Mouse (Mus musculus) liver, postnatal 0 days (tissue): ENCODE measurements at regions not wholly inside any gene's neighbourhood (a gene's known extent, or its start where the extent isn't known, plus 50 kb on each side); places are given as distances from the start of the nearest gene placed in this dataset.

Experiments used
- ATAC-seq: fragments of 200-750 bp; cut with Nextera tagmentation; 2 replicates; pipeline ENCODE4 v1.8.0; 2017; ENCODE audit warnings: mild to moderate bottlenecking, moderate library complexity
- DNase-seq: peaks from one replicate; pipeline ENCODE4 v3.0.0-alpha.2; 2016
- H3K27ac ChIP-seq: fragments of 300-500 bp; sonication (generic); 2 replicates; pipeline ENCODE4 v1.5.1; 2014; ENCODE audit warnings: antibody characterized with exemption, moderate library complexity, mild to moderate bottlenecking, low read depth
- H3K27me3 ChIP-seq: fragments of 300-500 bp; sonication (generic); 2 replicates; pipeline ENCODE4 v1.6.1; 2014; ENCODE audit warnings: low read length, control low read depth, mixed read lengths; ENCODE audit not compliant: insufficient read depth
- H3K36me3 ChIP-seq: fragments of 300-500 bp; sonication (generic); replicated peaks from 2 replicates; pipeline ENCODE4 v1.6.1; 2014; ENCODE audit warnings: mild to moderate bottlenecking, control low read depth, low read length, moderate library complexity, mixed read lengths; ENCODE audit not compliant: insufficient read depth
- H3K4me1 ChIP-seq: fragments of 300-500 bp; sonication (generic); 2 replicates; pipeline ENCODE4 v1.6.1; 2014; ENCODE audit warnings: antibody characterized with exemption, mild to moderate bottlenecking, control low read depth; ENCODE audit not compliant: insufficient read depth
- H3K4me2 ChIP-seq: fragments of 300-500 bp; sonication (generic); 2 replicates; pipeline ENCODE4 v1.6.1; 2014; ENCODE audit warnings: low read depth, mild to moderate bottlenecking, low read length, moderate library complexity, mixed read lengths
- H3K4me3 ChIP-seq: fragments of 300-500 bp; sonication (generic); 2 replicates; pipeline ENCODE4 v1.5.1; 2014; ENCODE audit warnings: low read depth, low read length
- H3K9ac ChIP-seq: fragments of 300-500 bp; sonication (generic); replicated peaks from 2 replicates; pipeline ENCODE4 v1.6.1; 2014; ENCODE audit warnings: mild to moderate bottlenecking, moderate library complexity
- H3K9me3 ChIP-seq: fragments of 300-500 bp; sonication (generic); 2 replicates; pipeline ENCODE4 v1.6.1; 2016; ENCODE audit warnings: mild to moderate bottlenecking, control low read depth, low read length, mixed read lengths
- CTCF ChIP-seq: sonication (generic); IDR thresholded peaks from 2 replicates; pipeline ENCODE4 v1.5.1; 2016; ENCODE audit warnings: antibody characterized with exemption, low read depth
- EP300 ChIP-seq: IDR thresholded peaks from 2 replicates; pipeline ENCODE4 v1.6.1; 2016; ENCODE audit warnings: antibody characterized with exemption, low read depth, mild to moderate bottlenecking
- WGBS: fragments of 180-500 bp; shearing (Covaris S2); extraction: QIAGEN DNeasy Blood & Tissue Kit; methylation state at CpG from one replicate; pipeline ENCODE4 v1.1.7; 2014; ENCODE audit not compliant: insufficient replicate concordance; 5-methylcytosine and 5-hydroxymethylcytosine counted together

- Histone ChIP-seq H3K4me3 (no peak overlapping the region), H3K4me2 (no peak overlapping the region), H3K4me1 (no peaks in the 10 kb centered on the region), H3K9me3 (peaks cover 5% of the 10 kb centered on the region; the same call in 1 of the 2 replicates), H3K27ac (no peak overlapping the region), H3K36me3 (no peaks in the 10 kb centered on the region), H3K9ac (no peak overlapping the region), H3K27me3 (no peaks in the 10 kb centered on the region)
- ATAC-seq (no peak), DNase-seq (no peak)
- WGBS, result 84% methylated on average over 7 of the region's 7 CpGs
- TF ChIP-seq EP300 (no peak), CTCF (no peak)
These were observed 167.3 kb downstream of the Hunk start for GRCm38 (mm10) chr16:90553120-90553519.

- Histone ChIP-seq H3K36me3 (no peaks in the 10 kb centered on the region), H3K4me3 (no peak overlapping the region), H3K4me2 (no peak overlapping the region), H3K27me3 (no peaks in the 10 kb centered on the region), H3K9ac (no peak overlapping the region), H3K9me3 (peaks cover 5% of the 10 kb centered on the region; the same call in 1 of the 2 replicates), H3K4me1 (no peaks in the 10 kb centered on the region), H3K27ac (no peak overlapping the region)
- TF ChIP-seq EP300, result no peak
- no peak for TF ChIP-seq CTCF
- ATAC-seq (no peak), DNase-seq (no peak)
- 69% methylated on average over 3 of the region's 3 CpGs for WGBS
These were observed 165.2 kb downstream of the Hunk start for GRCm38 (mm10) chr16:90551041-90551440.

- WGBS, result 59% methylated on average over 13 of the region's 13 CpGs
- no peak for ATAC-seq
These were observed 164.4 kb downstream of the Hunk start for GRCm38 (mm10) chr16:90550058-90550795.

More at GRCm38 (mm10) chr16:90550058-90550795, 164.4 kb downstream of the Hunk start:
- Histone ChIP-seq H3K36me3 (no peaks in the 10 kb centered on the region), H3K27ac (no peak overlapping the region), H3K9ac (no peak overlapping the region), H3K27me3 (no peaks in the 10 kb centered on the region), H3K4me1 (no peaks in the 10 kb centered on the region), H3K9me3 (peaks cover 5% of the 10 kb centered on the region; the same call in 1 of the 2 replicates), H3K4me3 (no peak overlapping the region), H3K4me2 (no peak overlapping the region)
- no peak for DNase-seq
- TF ChIP-seq CTCF (no peak), EP300 (no peak)
